Mouse (Mus musculus): ENCODE measurements around the gene Rbfox3.

Rbfox3 gene

GRCm38 (mm10) chr11:118520932-118521331 lies 390.5 kb downstream of the Rbfox3 start:
- in situ Hi-C loops (cut with MboI; ENCODE audit: low pct_unique_long_range_greater_than_20kb in 1 of 2, low sequenced_read_pairs in 2 of 2, unreplicated experiment in 1 of 2), result no loop called here

GRCm38 (mm10) chr11:118520251-118520650 lies 391.1 kb downstream of the Rbfox3 start:
- in situ Hi-C loops (cut with MboI; ENCODE audit: low pct_unique_long_range_greater_than_20kb in 1 of 2, low sequenced_read_pairs in 2 of 2, unreplicated experiment in 1 of 2), result no loop called here

GRCm38 (mm10) chr11:118518743-118519142 lies 392.7 kb downstream of the Rbfox3 start:
- in situ Hi-C loops (cut with MboI; ENCODE audit: low pct_unique_long_range_greater_than_20kb in 1 of 2, low sequenced_read_pairs in 2 of 2, unreplicated experiment in 1 of 2), result no loop called here

- in situ Hi-C loops (cut with MboI; ENCODE audit: low pct_unique_long_range_greater_than_20kb in 1 of 2, low sequenced_read_pairs in 2 of 2, unreplicated experiment in 1 of 2), result no loop called here
These were observed 393.5 kb downstream of the Rbfox3 start for GRCm38 (mm10) chr11:118517924-118518323.

GRCm38 (mm10) chr11:118512257-118512910 lies 399.0 kb downstream of the Rbfox3 start:
- in situ Hi-C loops (cut with MboI; ENCODE audit: low pct_unique_long_range_greater_than_20kb in 1 of 2, low sequenced_read_pairs in 2 of 2, unreplicated experiment in 1 of 2), result no loop called here

GRCm38 (mm10) chr11:118511851-118512250 lies 399.5 kb downstream of the Rbfox3 start:
- in situ Hi-C loops (cut with MboI; ENCODE audit: low pct_unique_long_range_greater_than_20kb in 1 of 2, low sequenced_read_pairs in 2 of 2, unreplicated experiment in 1 of 2), result no loop called here

GRCm38 (mm10) chr11:118508341-118508740 lies 403.1 kb downstream of the Rbfox3 start:
- in situ Hi-C loops (cut with MboI; ENCODE audit: low pct_unique_long_range_greater_than_20kb in 1 of 2, low sequenced_read_pairs in 2 of 2, unreplicated experiment in 1 of 2), result no loop called here

- in situ Hi-C loops (cut with MboI; ENCODE audit: low pct_unique_long_range_greater_than_20kb in 1 of 2, low sequenced_read_pairs in 2 of 2, unreplicated experiment in 1 of 2), result no loop called here
These were observed 403.5 kb downstream of the Rbfox3 start for GRCm38 (mm10) chr11:118507904-118508303.

GRCm38 (mm10) chr11:118507095-118507494 lies 404.3 kb downstream of the Rbfox3 start:
- in situ Hi-C loops (cut with MboI; ENCODE audit: low pct_unique_long_range_greater_than_20kb in 1 of 2, low sequenced_read_pairs in 2 of 2, unreplicated experiment in 1 of 2), result no loop called here

GRCm38 (mm10) chr11:118504180-118504454 lies 407.3 kb downstream of the Rbfox3 start:
- in situ Hi-C loops (cut with MboI; ENCODE audit: low pct_unique_long_range_greater_than_20kb in 1 of 2, low sequenced_read_pairs in 2 of 2, unreplicated experiment in 1 of 2), result no loop called here

GRCm38 (mm10) chr11:118503418-118504179 lies 407.8 kb downstream of the Rbfox3 start:
- in situ Hi-C loops (cut with MboI; ENCODE audit: low pct_unique_long_range_greater_than_20kb in 1 of 2, low sequenced_read_pairs in 2 of 2, unreplicated experiment in 1 of 2), result no loop called here

- in situ Hi-C loops (cut with MboI; ENCODE audit: low pct_unique_long_range_greater_than_20kb in 1 of 2, low sequenced_read_pairs in 2 of 2, unreplicated experiment in 1 of 2), result no loop called here
These were observed 408.4 kb downstream of the Rbfox3 start for GRCm38 (mm10) chr11:118502990-118503389.

- in situ Hi-C loops (cut with MboI; ENCODE audit: low pct_unique_long_range_greater_than_20kb in 1 of 2, low sequenced_read_pairs in 2 of 2, unreplicated experiment in 1 of 2), result no loop called here
These were observed 415.2 kb downstream of the Rbfox3 start for GRCm38 (mm10) chr11:118496066-118496689.

GRCm38 (mm10) chr11:118495065-118495464 lies 416.3 kb downstream of the Rbfox3 start:
- in situ Hi-C loops (cut with MboI; ENCODE audit: low pct_unique_long_range_greater_than_20kb in 1 of 2, low sequenced_read_pairs in 2 of 2, unreplicated experiment in 1 of 2), result no loop called here

GRCm38 (mm10) chr11:118494001-118494737 lies 417.2 kb downstream of the Rbfox3 start:
- in situ Hi-C loops (cut with MboI; ENCODE audit: low pct_unique_long_range_greater_than_20kb in 1 of 2, low sequenced_read_pairs in 2 of 2, unreplicated experiment in 1 of 2), result no loop called here

GRCm38 (mm10) chr11:118493458-118493857 lies 417.9 kb downstream of the Rbfox3 start:
- in situ Hi-C loops (cut with MboI; ENCODE audit: low pct_unique_long_range_greater_than_20kb in 1 of 2, low sequenced_read_pairs in 2 of 2, unreplicated experiment in 1 of 2), result no loop called here

GRCm38 (mm10) chr11:118491230-118491629 lies 420.2 kb downstream of the Rbfox3 start:
- in situ Hi-C loops (cut with MboI; ENCODE audit: low pct_unique_long_range_greater_than_20kb in 1 of 2, low sequenced_read_pairs in 2 of 2, unreplicated experiment in 1 of 2), result no loop called here

- in situ Hi-C loops (cut with MboI; ENCODE audit: low pct_unique_long_range_greater_than_20kb in 1 of 2, low sequenced_read_pairs in 2 of 2, unreplicated experiment in 1 of 2), result no loop called here
These were observed 420.7 kb downstream of the Rbfox3 start for GRCm38 (mm10) chr11:118490566-118491218.

GRCm38 (mm10) chr11:118488907-118489270 lies 422.5 kb downstream of the Rbfox3 start:
- in situ Hi-C loops (cut with MboI; ENCODE audit: low pct_unique_long_range_greater_than_20kb in 1 of 2, low sequenced_read_pairs in 2 of 2, unreplicated experiment in 1 of 2), result no loop called here
